Mouse (Mus musculus) neural tube, embryonic 14.5 days (tissue): ENCODE results near the gene Taf8. TPM values are rescaled to one million over a fixed set of nuclear protein-coding genes. Genes with fewer than 3 reads are reported as not detected.
A peak's percentile ranks its signal among the peaks of the same experiment; 100 is the strongest.

Source experiments
- ATAC-seq: fragments of 200-750 bp; cut with Nextera tagmentation; 2 replicates; pipeline ENCODE4 v1.8.0; 2017; ENCODE audit warnings: low read depth, mild to moderate bottlenecking, moderate TSS enrichment, moderate library complexity
- H3K27ac ChIP-seq: fragments of 300-500 bp; sonication (generic); 2 replicates; pipeline ENCODE4 v1.5.1; 2014; ENCODE audit warnings: low read depth, mild to moderate bottlenecking, control low read depth, low read length, moderate library complexity, mixed read lengths
- H3K27me3 ChIP-seq: fragments of 300-500 bp; sonication (generic); 2 replicates; pipeline ENCODE4 v1.6.1; 2014; ENCODE audit warnings: low read length; ENCODE audit not compliant: control insufficient read depth, insufficient read depth
- H3K36me3 ChIP-seq: fragments of 300-500 bp; sonication (generic); 2 replicates; pipeline ENCODE4 v1.6.1; 2014; ENCODE audit warnings: low read length, mixed read lengths; ENCODE audit not compliant: control insufficient read depth, insufficient read depth
- H3K4me1 ChIP-seq: fragments of 300-500 bp; sonication (generic); 2 replicates; pipeline ENCODE4 v1.6.1; 2014; ENCODE audit warnings: low read length; ENCODE audit not compliant: control insufficient read depth, insufficient read depth
- H3K4me2 ChIP-seq: fragments of 300-500 bp; sonication (generic); 2 replicates; pipeline ENCODE4 v1.6.1; 2014; ENCODE audit warnings: mild to moderate bottlenecking, low read depth, low read length, control low read depth
- H3K4me3 ChIP-seq: fragments of 300-500 bp; sonication (generic); 2 replicates; pipeline ENCODE4 v1.5.1; 2014; ENCODE audit warnings: low read depth, low read length, control low read depth, mixed read lengths
- H3K9ac ChIP-seq: fragments of 300-500 bp; sonication (generic); replicated peaks from 2 replicates; pipeline ENCODE4 v1.6.1; 2014; ENCODE audit warnings: low read depth, mild to moderate bottlenecking, control low read depth, low read length, mixed read lengths
- H3K9me3 ChIP-seq: fragments of 300-500 bp; sonication (generic); 2 replicates; pipeline ENCODE4 v1.6.1; 2016; ENCODE audit warnings: low read length; ENCODE audit not compliant: control insufficient read depth
- WGBS: fragments of 180-500 bp; shearing (Covaris S2); extraction: QIAGEN DNeasy Blood & Tissue Kit; methylation state at CpG from one replicate; pipeline ENCODE4 v1.1.7; 2014; 5-methylcytosine and 5-hydroxymethylcytosine counted together
- polyA plus RNA-seq: library from polyadenylated mRNA; unstranded; fragments of >200 nt; fragmentation: Nextera tagmentation; extraction: Ambion mirVana; gene quantifications from 2 replicates; pipeline ENCODE4 v1.2.1, GENCODE M21; 2014

The Taf8 gene
- polyA plus RNA-seq, 1 experiment from 2014 or later: 16.4 TPM

DNA sequence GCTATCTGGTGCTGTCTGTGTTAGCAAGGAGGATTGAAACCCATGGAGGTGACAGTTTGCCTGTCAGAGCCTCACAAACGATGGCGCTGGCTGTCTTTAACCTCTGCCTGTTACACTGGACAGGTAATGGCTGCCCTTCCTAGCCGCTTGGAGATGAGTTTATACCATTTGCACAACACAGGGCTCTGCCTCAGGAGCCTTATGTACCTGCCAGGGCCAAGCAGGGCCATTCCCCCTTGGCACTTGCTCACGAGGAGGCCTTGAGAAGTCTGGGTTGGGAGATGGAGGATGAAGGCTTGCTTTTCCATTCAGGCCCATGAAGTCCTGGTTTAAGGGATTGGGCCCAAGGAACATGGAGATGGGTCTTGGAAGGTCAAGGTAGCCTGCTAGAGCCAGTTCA, 32.5 kb downstream of the Taf8 start:
- 84% methylated on average over 4 of the region's 4 CpGs for WGBS

DNA sequence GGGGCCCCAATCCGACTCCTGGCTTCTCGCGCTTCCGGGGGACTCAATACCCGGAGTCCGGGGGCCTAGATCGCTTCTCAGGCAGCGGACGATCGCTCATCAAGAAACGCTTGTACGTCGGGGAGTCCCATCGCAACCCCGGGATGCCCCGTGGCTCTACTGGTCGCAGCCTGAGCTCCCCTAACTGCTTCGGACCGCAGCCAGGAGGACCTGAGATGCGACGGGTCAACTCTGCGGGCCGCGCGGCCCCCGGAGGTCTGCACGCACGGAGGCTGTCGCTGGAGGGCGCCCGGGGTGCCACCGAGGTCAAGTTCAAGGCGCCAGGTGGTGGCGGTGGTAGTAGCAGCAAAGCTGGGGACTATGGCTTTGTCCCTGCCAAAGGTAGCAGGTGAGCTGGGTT, 33.6 kb downstream of the Taf8 start:
- no peak for ATAC-seq
- H3K36me3 ChIP-seq: no peaks in the 10 kb centered on the region

More for the DNA sequence above, 32.5 kb downstream of the Taf8 start:
- Histone ChIP-seq H3K9ac (no peak overlapping the region), H3K4me2 (no peak overlapping the region), H3K36me3 (no peaks in the 10 kb centered on the region), H3K4me1 (no peaks in the 10 kb centered on the region), H3K27me3 (peaks cover 17% of the 10 kb centered on the region), H3K4me3 (no peak overlapping the region), H3K9me3 (no peaks in the 10 kb centered on the region), H3K27ac (no peak overlapping the region)
- no peak for ATAC-seq

DNA sequence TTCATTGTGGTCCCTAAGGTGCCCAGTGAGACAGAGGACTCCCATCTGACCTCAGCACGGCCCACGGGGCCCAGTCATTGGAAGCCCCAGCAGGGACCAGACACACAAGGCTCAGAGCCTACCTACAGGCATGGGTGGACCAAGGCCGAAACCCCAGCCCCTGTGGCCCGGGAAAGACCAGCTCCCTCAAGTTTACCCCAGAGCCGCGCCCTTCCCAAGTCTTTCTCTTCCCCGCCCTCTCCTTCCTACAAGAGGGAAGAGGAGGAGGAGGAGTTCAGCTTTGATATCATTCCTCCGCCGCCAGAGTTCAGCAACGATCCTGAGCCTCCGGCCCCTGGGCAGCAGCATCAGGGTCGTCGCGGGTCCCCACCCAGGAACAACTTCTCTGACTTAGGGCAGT, 34.0 kb downstream of the Taf8 start:
- no peak overlapping the region for H3K4me3 ChIP-seq
- peak overlapping the region; percentile 16; the same call in 1 of the 2 replicates for H3K4me2 ChIP-seq
- 0 out of 2 replicates have a peak, but pooled peaks have one; percentile 10 for ATAC-seq
- no peaks in the 10 kb centered on the region for H3K9me3 ChIP-seq
- no peaks in the 10 kb centered on the region for H3K4me1 ChIP-seq
- 19% methylated on average over 13 of the region's 14 CpGs for WGBS
- peaks cover 17% of the 10 kb centered on the region for H3K27me3 ChIP-seq
- no peaks in the 10 kb centered on the region for H3K36me3 ChIP-seq
- no peak overlapping the region for H3K27ac ChIP-seq
- H3K9ac ChIP-seq: no peak overlapping the region

More for the DNA sequence above, 33.6 kb downstream of the Taf8 start:
- no peaks in the 10 kb centered on the region for H3K4me1 ChIP-seq
- no peak overlapping the region for H3K4me3 ChIP-seq
- peak overlapping the region; percentile 16; the same call in 1 of the 2 replicates for H3K4me2 ChIP-seq
- peaks cover 17% of the 10 kb centered on the region for H3K27me3 ChIP-seq
- 5% methylated on average over 34 of the region's 34 CpGs for WGBS
- no peaks in the 10 kb centered on the region for H3K9me3 ChIP-seq
- H3K9ac ChIP-seq: no peak overlapping the region
- H3K27ac ChIP-seq: no peak overlapping the region

DNA sequence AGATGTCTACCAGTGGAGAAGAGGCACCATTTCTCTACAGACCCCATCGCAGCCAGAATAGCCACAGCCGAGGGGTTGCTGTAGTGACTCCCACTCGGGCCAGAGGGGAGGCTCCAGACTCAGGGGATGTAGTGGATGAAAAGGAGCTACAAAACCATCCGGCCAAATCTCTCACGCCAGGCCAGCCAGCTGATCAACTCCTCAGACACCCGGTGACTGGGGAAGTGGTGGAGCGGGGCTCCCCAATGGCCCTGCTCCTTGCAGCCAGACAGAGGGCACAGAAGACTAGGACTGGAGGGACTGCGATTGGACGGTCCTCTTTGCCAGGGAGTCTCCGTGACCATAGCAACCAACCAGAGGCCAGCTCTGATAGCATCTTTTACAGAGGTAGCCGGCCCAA, 34.4 kb downstream of the Taf8 start:
- Histone ChIP-seq H3K4me2 (no peak overlapping the region), H3K36me3 (no peaks in the 10 kb centered on the region), H3K27ac (no peak overlapping the region), H3K9ac (no peak overlapping the region), H3K4me1 (no peaks in the 10 kb centered on the region), H3K27me3 (peaks cover 17% of the 10 kb centered on the region), H3K4me3 (no peak overlapping the region), H3K9me3 (no peaks in the 10 kb centered on the region)
- 57% methylated on average over 11 of the region's 11 CpGs for WGBS
- ATAC-seq: no peak

DNA sequence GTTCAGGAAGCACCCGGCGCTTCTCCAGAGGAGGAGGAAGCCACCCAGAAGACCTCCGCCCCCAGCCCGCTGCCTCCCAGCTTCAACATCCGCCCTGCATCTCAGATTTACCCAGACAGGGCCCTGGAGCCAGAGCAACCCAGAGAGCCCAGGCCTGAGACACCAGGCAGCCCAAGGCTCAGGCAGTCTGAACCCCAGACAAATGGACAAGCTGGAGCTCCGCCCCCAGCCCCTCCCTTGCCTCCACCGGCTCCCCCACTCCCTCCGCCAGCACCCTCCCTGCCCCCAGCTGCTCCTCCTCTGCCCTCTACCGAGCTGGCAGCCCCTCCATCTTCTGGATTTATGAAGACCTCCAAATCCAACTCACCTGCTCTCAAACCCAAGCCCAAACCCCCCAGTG, 35.8 kb downstream of the Taf8 start:
- Histone ChIP-seq H3K4me3 (no peak overlapping the region), H3K9me3 (no peaks in the 10 kb centered on the region), H3K9ac (no peak overlapping the region), H3K27ac (no peak overlapping the region), H3K4me2 (no peak overlapping the region), H3K27me3 (peaks cover 17% of the 10 kb centered on the region), H3K36me3 (no peaks in the 10 kb centered on the region), H3K4me1 (no peaks in the 10 kb centered on the region)
- ATAC-seq: no peak
- WGBS: 44% methylated on average over 7 of the region's 9 CpGs

DNA sequence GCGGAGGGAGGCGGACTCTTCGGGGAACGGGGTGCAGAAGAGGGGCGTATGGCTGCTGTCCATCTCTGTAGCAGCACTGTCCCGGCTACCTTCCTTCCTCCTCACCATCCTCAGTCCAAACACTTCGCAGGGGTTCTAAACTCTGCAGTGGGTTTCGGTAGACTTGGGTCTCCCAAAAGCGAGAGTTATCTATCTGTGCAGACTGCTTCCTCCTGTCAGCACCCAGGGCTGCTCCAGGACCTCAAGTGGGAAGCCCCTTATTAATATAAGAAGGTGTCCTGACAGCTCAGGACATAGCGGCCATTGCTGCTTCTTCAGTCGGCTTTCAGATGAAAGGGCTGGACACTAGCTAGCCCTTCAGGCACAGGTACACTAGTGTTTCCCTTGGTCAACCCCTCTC, 37.1 kb downstream of the Taf8 start:
- Histone ChIP-seq H3K4me2 (no peak overlapping the region), H3K9me3 (no peaks in the 10 kb centered on the region), H3K9ac (no peak overlapping the region), H3K4me1 (no peaks in the 10 kb centered on the region), H3K4me3 (no peak overlapping the region), H3K27me3 (peaks cover 17% of the 10 kb centered on the region), H3K27ac (no peak overlapping the region), H3K36me3 (no peaks in the 10 kb centered on the region)
- 87% methylated on average over 11 of the region's 11 CpGs for WGBS
- ATAC-seq: no peak

DNA sequence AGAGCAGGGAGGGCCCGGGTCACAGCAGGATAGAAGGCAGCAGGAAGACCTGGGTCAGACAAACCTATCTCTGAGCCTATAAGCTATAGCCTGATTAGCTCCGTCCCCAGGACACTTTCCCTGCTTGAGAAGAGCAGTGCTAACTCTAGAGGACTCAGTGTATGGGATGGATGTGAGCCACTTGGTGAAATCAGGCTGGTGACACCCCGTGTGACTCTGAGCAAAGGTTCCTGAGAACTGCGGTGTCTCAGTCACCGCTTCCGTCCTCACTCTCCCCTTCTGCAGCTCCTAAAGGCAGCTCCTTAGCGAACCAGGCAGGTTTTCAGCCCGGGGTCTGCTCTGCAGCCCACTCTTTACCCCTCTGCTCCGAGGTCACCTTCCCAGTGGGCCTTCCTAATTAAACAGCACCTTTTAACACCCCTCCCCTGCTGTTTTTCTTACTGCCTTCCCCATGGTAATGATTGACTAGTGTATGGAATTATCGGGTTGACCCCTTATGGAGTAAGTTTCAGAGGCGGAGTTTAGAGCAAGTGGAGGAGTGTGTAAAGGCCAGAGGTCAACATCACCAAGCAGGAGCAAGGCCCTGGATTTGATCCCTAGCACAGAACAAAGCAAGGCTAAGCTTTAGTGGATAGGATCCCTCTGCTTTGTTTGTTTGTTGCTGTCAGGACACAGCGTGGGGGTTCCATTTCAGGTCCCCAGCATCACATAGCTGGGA, 37.7 kb downstream of the Taf8 start:
- Histone ChIP-seq H3K36me3 (no peaks in the 10 kb centered on the region), H3K4me3 (no peak overlapping the region), H3K4me1 (no peaks in the 10 kb centered on the region), H3K27me3 (peaks cover 17% of the 10 kb centered on the region), H3K27ac (no peak overlapping the region), H3K9ac (no peak overlapping the region), H3K9me3 (no peaks in the 10 kb centered on the region), H3K4me2 (no peak overlapping the region)
- ATAC-seq: no peak
- WGBS: 45% methylated on average over 12 of the region's 12 CpGs

DNA sequence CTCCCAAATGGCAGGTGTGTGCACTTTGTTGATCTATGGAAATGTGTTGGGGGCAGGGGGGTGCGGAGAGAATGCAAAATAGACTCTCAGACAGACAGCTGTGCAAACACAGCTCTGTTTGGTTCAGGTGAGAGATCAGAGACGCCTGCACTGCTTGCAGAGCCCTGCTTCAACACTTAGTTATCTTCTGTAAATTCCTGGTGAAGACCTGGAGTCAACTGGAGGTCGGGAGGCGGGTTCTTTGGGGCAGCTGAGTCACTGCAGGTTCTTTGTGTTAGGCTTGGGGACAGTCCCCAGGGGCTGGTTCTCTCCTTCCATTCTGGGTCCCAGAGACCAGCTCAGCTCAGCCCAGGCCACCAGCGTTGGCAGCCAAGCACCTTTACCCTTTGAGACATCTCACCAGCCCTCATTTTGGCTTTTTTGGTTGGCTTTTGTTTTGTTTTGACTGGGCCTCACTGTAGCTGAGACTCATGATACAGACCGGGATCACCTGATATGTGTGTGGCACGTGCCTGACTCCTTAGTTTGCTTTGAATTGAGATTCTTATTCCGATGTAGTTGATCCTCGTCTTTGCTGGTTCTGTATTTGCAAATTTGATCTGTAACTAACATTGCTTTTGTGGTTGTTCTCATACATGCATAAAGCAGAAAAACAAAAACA, 39.2 kb downstream of the Taf8 start:
- no peak for ATAC-seq
- 54% methylated on average over 9 of the region's 9 CpGs for WGBS
- H3K9me3 ChIP-seq: no peaks in the 10 kb centered on the region
- H3K4me1 ChIP-seq: no peaks in the 10 kb centered on the region
- peaks cover 8% of the 10 kb centered on the region for H3K27me3 ChIP-seq
- H3K4me2 ChIP-seq: no peak overlapping the region
- H3K36me3 ChIP-seq: no peaks in the 10 kb centered on the region
- no peak overlapping the region for H3K27ac ChIP-seq
- H3K4me3 ChIP-seq: no peak overlapping the region
- H3K9ac ChIP-seq: no peak overlapping the region

DNA sequence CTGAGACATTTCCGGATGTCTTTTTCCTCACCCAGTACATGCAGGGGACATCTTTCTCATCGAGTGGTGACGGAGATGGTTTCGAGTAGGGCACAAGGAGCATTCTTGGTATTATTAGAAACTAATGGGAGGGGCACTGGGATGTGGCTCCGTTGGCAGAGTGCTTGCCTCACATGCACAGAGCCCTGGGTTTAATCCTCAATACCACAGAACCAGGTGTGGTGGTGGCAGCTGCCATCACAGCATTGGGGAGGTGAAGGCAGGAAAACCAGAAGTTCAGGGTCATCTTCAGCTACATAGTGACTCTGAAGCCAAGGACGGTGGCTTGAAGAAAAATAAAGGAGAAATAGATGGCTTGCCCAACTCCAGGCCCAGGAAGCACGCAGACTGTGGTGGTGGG, 39.9 kb downstream of the Taf8 start:
- Histone ChIP-seq H3K9me3 (no peaks in the 10 kb centered on the region), H3K4me3 (no peak overlapping the region), H3K4me1 (no peaks in the 10 kb centered on the region), H3K9ac (no peak overlapping the region), H3K27me3 (peaks cover 2% of the 10 kb centered on the region), H3K36me3 (no peaks in the 10 kb centered on the region), H3K4me2 (no peak overlapping the region), H3K27ac (no peak overlapping the region)
- WGBS: 87% methylated on average over 7 of the region's 7 CpGs
- ATAC-seq: no peak
